Mouse (Mus musculus): ENCODE data around the gene St6galnac3. TPM values are rescaled to one million over a fixed set of nuclear protein-coding genes. Genes with fewer than 3 reads are reported as not detected.
A peak's percentile ranks its signal among the peaks of the same experiment; 100 is the strongest.

St6galnac3 gene
- polyA plus RNA-seq, 1 experiment from 2014 or later, result 4.5 TPM

GRCm38 (mm10) chr3:153749359-153749758 lies 24.4 kb upstream of the St6galnac3 start:
- Histone ChIP-seq H3K4me2 (replicated peaks; ENCODE audit: low read depth) (no peak overlapping the region), H3K9me3 (ENCODE audit: control insufficient read depth, low read length) (no peaks in the 10 kb centered on the region), H3K36me3 (ENCODE audit: control insufficient read depth, insufficient read depth, low read length) (no peaks in the 10 kb centered on the region), H3K4me3 (ENCODE audit: low read depth, low read length) (no peak overlapping the region), H3K4me1 (replicated peaks; ENCODE audit: control insufficient read depth, insufficient read depth) (no peaks in the 10 kb centered on the region), H3K27me3 (ENCODE audit: control insufficient read depth, insufficient read depth, low read length) (no peaks in the 10 kb centered on the region), H3K27ac (replicated peaks) (no peak overlapping the region), H3K9ac (ENCODE audit: low read length) (no peak overlapping the region)
- ATAC-seq (ENCODE audit: low FRiP score, low TSS enrichment) (no peak), DNase-seq (ENCODE audit: low spot score) (no peak)
- TF ChIP-seq EP300 (optimal IDR thresholded peaks at IDR 0.05) (no peak), CTCF (IDR thresholded peaks at IDR 0.05; ENCODE audit: low read depth) (no peak)
- WGBS, result 74% methylated on average over 6 of the region's 6 CpGs

- H3K4me3 ChIP-seq (ENCODE audit: low read depth, low read length), result no peak overlapping the region
- no peaks in the 10 kb centered on the region for H3K27me3 ChIP-seq (ENCODE audit: control insufficient read depth, insufficient read depth, low read length)
- 87% methylated on average over 3 of the region's 3 CpGs for WGBS
- H3K4me2 ChIP-seq (replicated peaks; ENCODE audit: low read depth), result no peak overlapping the region
- no peaks in the 10 kb centered on the region for H3K9me3 ChIP-seq (ENCODE audit: control insufficient read depth, low read length)
- ATAC-seq (ENCODE audit: low FRiP score, low TSS enrichment) (no peak), DNase-seq (ENCODE audit: low spot score) (no peak)
- H3K27ac ChIP-seq (replicated peaks), result no peak overlapping the region
- H3K4me1 ChIP-seq (replicated peaks; ENCODE audit: control insufficient read depth, insufficient read depth), result no peaks in the 10 kb centered on the region
- no peak for TF ChIP-seq CTCF (IDR thresholded peaks at IDR 0.05; ENCODE audit: low read depth)
- no peak for TF ChIP-seq EP300 (optimal IDR thresholded peaks at IDR 0.05)
- H3K9ac ChIP-seq (ENCODE audit: low read length), result no peak overlapping the region
- H3K36me3 ChIP-seq (ENCODE audit: control insufficient read depth, insufficient read depth, low read length), result no peaks in the 10 kb centered on the region
Measured at GRCm38 (mm10) chr3:153748293-153748692, 23.3 kb upstream of the St6galnac3 start.

- Histone ChIP-seq H3K27ac (replicated peaks) (no peak overlapping the region), H3K4me1 (replicated peaks; ENCODE audit: control insufficient read depth, insufficient read depth) (no peaks in the 10 kb centered on the region), H3K36me3 (ENCODE audit: control insufficient read depth, insufficient read depth, low read length) (no peaks in the 10 kb centered on the region), H3K9me3 (ENCODE audit: control insufficient read depth, low read length) (no peaks in the 10 kb centered on the region), H3K27me3 (ENCODE audit: control insufficient read depth, insufficient read depth, low read length) (no peaks in the 10 kb centered on the region), H3K4me3 (ENCODE audit: low read depth, low read length) (no peak overlapping the region), H3K9ac (ENCODE audit: low read length) (no peak overlapping the region), H3K4me2 (replicated peaks; ENCODE audit: low read depth) (no peak overlapping the region)
- TF ChIP-seq EP300 (optimal IDR thresholded peaks at IDR 0.05), result no peak
- TF ChIP-seq CTCF (IDR thresholded peaks at IDR 0.05; ENCODE audit: low read depth), result no peak
- WGBS, result 65% methylated on average over 3 of the region's 3 CpGs
- DNase-seq (ENCODE audit: low spot score), result no peak
- ATAC-seq (ENCODE audit: low FRiP score, low TSS enrichment), result no peak
Measured at GRCm38 (mm10) chr3:153745099-153745498, 20.1 kb upstream of the St6galnac3 start.

DNA sequence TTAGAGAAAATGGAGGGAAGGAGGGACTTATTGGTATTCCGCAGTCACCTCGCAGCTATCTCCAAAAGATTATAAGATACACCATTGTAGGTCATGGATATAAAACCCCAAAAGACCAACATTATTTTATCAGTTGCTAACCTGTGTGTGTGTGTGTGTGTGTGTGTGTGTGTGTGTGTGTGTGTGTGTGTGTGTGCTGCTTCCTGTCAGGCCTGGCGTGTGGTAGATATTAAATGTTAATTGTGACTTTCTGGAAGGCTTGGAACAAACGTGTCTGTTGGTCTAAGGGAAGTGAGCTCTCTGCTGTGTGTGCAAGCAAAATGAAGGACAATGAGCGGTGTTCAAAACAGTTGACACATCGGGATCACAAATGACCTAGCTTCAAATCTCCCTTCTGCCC lies 19.5 kb upstream of the St6galnac3 start:
- Histone ChIP-seq H3K4me3 (ENCODE audit: low read depth, low read length) (no peak overlapping the region), H3K36me3 (ENCODE audit: control insufficient read depth, insufficient read depth, low read length) (no peaks in the 10 kb centered on the region), H3K27ac (replicated peaks) (no peak overlapping the region), H3K4me1 (replicated peaks; ENCODE audit: control insufficient read depth, insufficient read depth) (no peaks in the 10 kb centered on the region), H3K4me2 (replicated peaks; ENCODE audit: low read depth) (no peak overlapping the region), H3K27me3 (ENCODE audit: control insufficient read depth, insufficient read depth, low read length) (no peaks in the 10 kb centered on the region), H3K9ac (ENCODE audit: low read length) (no peak overlapping the region), H3K9me3 (ENCODE audit: control insufficient read depth, low read length) (no peaks in the 10 kb centered on the region)
- 78% methylated on average over 6 of the region's 6 CpGs for WGBS
- DNase-seq (ENCODE audit: low spot score) (no peak), ATAC-seq (ENCODE audit: low FRiP score, low TSS enrichment) (no peak)
- TF ChIP-seq EP300 (optimal IDR thresholded peaks at IDR 0.05) (no peak), CTCF (IDR thresholded peaks at IDR 0.05; ENCODE audit: low read depth) (no peak)

DNA sequence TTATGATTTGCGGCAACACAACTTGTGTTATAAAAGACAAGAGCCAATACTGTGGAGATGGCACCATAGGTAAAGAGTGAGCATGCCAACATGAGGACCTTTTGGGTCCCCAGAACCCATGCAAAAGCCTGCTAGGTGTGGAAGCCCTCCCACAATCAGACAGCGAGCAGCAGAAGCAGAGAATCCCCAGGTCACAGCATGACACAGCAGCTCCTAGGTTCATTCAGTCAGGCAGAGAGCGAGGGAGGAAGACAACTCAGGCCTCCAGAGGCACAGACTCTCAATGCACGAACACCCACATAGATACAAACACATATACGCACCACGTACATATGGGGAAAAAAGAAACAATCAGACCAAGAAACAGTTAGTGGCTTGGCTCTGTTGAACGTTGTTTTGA lies 16.8 kb upstream of the St6galnac3 start:
- TF ChIP-seq EP300 (optimal IDR thresholded peaks at IDR 0.05) (no peak), CTCF (IDR thresholded peaks at IDR 0.05; ENCODE audit: low read depth) (no peak)
- Histone ChIP-seq H3K27me3 (ENCODE audit: control insufficient read depth, insufficient read depth, low read length) (no peaks in the 10 kb centered on the region), H3K4me3 (ENCODE audit: low read depth, low read length) (no peak overlapping the region), H3K9ac (ENCODE audit: low read length) (no peak overlapping the region), H3K27ac (replicated peaks) (no peak overlapping the region), H3K4me2 (replicated peaks; ENCODE audit: low read depth) (no peak overlapping the region), H3K4me1 (replicated peaks; ENCODE audit: control insufficient read depth, insufficient read depth) (no peaks in the 10 kb centered on the region), H3K9me3 (ENCODE audit: control insufficient read depth, low read length) (no peaks in the 10 kb centered on the region), H3K36me3 (ENCODE audit: control insufficient read depth, insufficient read depth, low read length) (no peaks in the 10 kb centered on the region)
- DNase-seq (ENCODE audit: low spot score) (no peak), ATAC-seq (ENCODE audit: low FRiP score, low TSS enrichment) (no peak)
- 82% methylated on average over 7 of the region's 7 CpGs for WGBS

GRCm38 (mm10) chr3:153739351-153739750 lies 14.4 kb upstream of the St6galnac3 start:
- no peak overlapping the region for H3K27ac ChIP-seq (replicated peaks)
- H3K9me3 ChIP-seq (ENCODE audit: control insufficient read depth, low read length), result no peaks in the 10 kb centered on the region
- H3K9ac ChIP-seq (ENCODE audit: low read length), result no peak overlapping the region
- no peaks in the 10 kb centered on the region for H3K36me3 ChIP-seq (ENCODE audit: control insufficient read depth, insufficient read depth, low read length)
- WGBS, result 55% methylated on average over 8 of the region's 8 CpGs
- H3K4me3 ChIP-seq (ENCODE audit: low read depth, low read length), result no peak overlapping the region
- TF ChIP-seq EP300 (optimal IDR thresholded peaks at IDR 0.05) (no peak), CTCF (IDR thresholded peaks at IDR 0.05; ENCODE audit: low read depth) (no peak)
- H3K4me2 ChIP-seq (replicated peaks; ENCODE audit: low read depth), result no peak overlapping the region
- no peaks in the 10 kb centered on the region for H3K27me3 ChIP-seq (ENCODE audit: control insufficient read depth, insufficient read depth, low read length)
- no peak for DNase-seq (ENCODE audit: low spot score)
- peak; percentile 80; the same call in 1 of the 2 replicates for ATAC-seq (ENCODE audit: low FRiP score, low TSS enrichment)
- no peaks in the 10 kb centered on the region for H3K4me1 ChIP-seq (replicated peaks; ENCODE audit: control insufficient read depth, insufficient read depth)
